ENCODE assay signal across 8 mouse cellular contexts in the genomic region with DNA sequence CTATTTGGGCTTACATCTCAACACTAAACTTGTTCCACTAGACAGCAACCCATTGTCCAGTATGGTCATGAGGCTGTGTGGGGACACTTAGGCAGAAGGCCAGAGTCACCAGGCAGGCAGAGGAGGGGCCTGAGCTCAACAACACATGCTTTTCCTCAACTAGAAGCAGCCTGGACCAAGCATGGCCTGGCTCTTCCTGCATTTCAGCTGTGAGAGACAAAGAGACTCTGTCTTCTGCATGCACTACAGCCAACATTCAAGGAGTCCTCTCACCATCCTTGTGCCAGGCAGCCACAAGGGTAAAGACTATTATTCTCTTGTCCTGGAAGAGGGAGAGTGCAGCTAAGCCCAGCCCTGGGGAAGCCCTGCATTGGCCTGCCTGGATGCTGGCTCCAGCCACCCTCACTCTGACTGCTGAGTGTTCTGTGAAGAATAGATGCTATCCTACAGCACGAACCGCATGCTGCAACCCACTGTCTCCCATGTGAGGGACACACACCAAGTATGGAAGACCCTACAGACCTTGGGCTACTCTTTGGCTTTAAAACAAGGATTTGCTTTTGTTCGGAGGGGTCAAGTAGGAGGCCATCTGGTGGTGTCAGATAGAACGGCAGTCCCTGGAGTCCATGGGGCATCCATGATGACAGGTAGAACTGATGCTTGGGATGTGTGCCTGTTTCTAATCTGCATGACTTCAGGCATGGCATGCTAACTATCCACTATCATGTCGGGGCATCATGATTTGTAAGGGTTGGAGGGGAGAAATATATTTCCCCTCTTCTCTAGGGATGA. TPM values are rescaled to one million over a fixed set of nuclear protein-coding genes. Genes with fewer than 3 reads are reported as not detected.
DNase-seq lines count a peak whose midpoint lies in the region; ATAC-seq and TF ChIP-seq lines count a peak whose summit lies in the region.
"Had no signal": no experiment of that assay in that cellular context is flagged by ENCODE, and none has a peak within 500 bp of the region (broad histone marks: within the 10 kb centered on the region; RNA-seq: fewer than 3 reads in every experiment).

No protein-coding gene starts in this region.

- no peaks in the 10 kb centered on the region for H3K4me1 ChIP-seq in hindbrain, postnatal 0 days (ENCODE audit: insufficient read depth, low read length)
- H3K4me1 ChIP-seq in hindbrain, embryonic 14.5 days (replicated peaks; ENCODE audit: control insufficient read depth, insufficient read depth, low read length) = no peaks in the 10 kb centered on the region
- H3K4me1 ChIP-seq in E14TG2a.4 (replicated peaks; ENCODE audit: low read depth, low read length) = peaks cover 3% of the 10 kb centered on the region
- H3K4me1 ChIP-seq: neural tube, embryonic 12.5 days had no signal

- peak; percentile 56 for TF ChIP-seq CTCF in hindbrain, postnatal 0 days (IDR thresholded peaks at IDR 0.05; ENCODE audit: low read depth)
- TF ChIP-seq CTCF in E14TG2a.4 (conservative IDR thresholded peaks at IDR 0.05; ENCODE audit: low read length) = peak; percentile 29; the same call in 1 of the 2 replicates

- H3K9ac ChIP-seq in hindbrain, postnatal 0 days (replicated peaks; ENCODE audit: low read length) = no peak overlapping the region
- no peak overlapping the region for H3K9ac ChIP-seq in hindbrain, embryonic 14.5 days
- H3K9ac ChIP-seq: neural tube, embryonic 12.5 days had no signal

- H3K27ac ChIP-seq in hindbrain, postnatal 0 days = peak overlapping the region; percentile 15; the same call in 1 of the 2 replicates
- no peak overlapping the region for H3K27ac ChIP-seq in hindbrain, embryonic 14.5 days
- H3K27ac ChIP-seq: neural tube, embryonic 12.5 days had no signal

- H3K27me3 ChIP-seq in hindbrain, postnatal 0 days (ENCODE audit: insufficient read depth, low read length) = no peaks in the 10 kb centered on the region
- no peaks in the 10 kb centered on the region for H3K27me3 ChIP-seq in hindbrain, embryonic 14.5 days (ENCODE audit: control insufficient read depth, insufficient read depth, low read length)
- H3K27me3 ChIP-seq in E14TG2a.4 (ENCODE audit: insufficient read depth, low read length) = no peaks in the 10 kb centered on the region
- H3K27me3 ChIP-seq: neural tube, embryonic 12.5 days had no signal

- no peak overlapping the region for H3K4me3 ChIP-seq in hindbrain, postnatal 0 days (ENCODE audit: low read length)
- no peak overlapping the region for H3K4me3 ChIP-seq in hindbrain, embryonic 14.5 days (replicated peaks; ENCODE audit: low read length)
- no peak overlapping the region for H3K4me3 ChIP-seq in E14TG2a.4 (replicated peaks; ENCODE audit: low read length)
- H3K4me3 ChIP-seq: neural tube, embryonic 12.5 days had no signal

- no peaks in the 10 kb centered on the region for H3K9me3 ChIP-seq in hindbrain, postnatal 0 days (ENCODE audit: low read length)
- no peaks in the 10 kb centered on the region for H3K9me3 ChIP-seq in hindbrain, embryonic 14.5 days (ENCODE audit: control insufficient read depth, low read length)
- no peaks in the 10 kb centered on the region for H3K9me3 ChIP-seq in E14TG2a.4 (ENCODE audit: low read length)
- H3K9me3 ChIP-seq: neural tube, embryonic 12.5 days had no signal

- 69% methylated on average over 5 of the region's 5 CpGs for WGBS in hindbrain, postnatal 0 days
- 89% methylated on average over 5 of the region's 5 CpGs for WGBS in hindbrain, embryonic 14.5 days

- peak; percentile 44 for DNase-seq in hindbrain, postnatal 0 days (ENCODE audit: low spot score)
- DNase-seq in hindbrain, embryonic 14.5 days (ENCODE audit: low spot score) = no peak
- peak; percentile 18 for DNase-seq in 416B (ENCODE audit: low read depth)
- peak; percentile 26 to 59 for DNase-seq in layer of hippocampus, postnatal 14 days (ENCODE audit: low spot score in 2 of 2)
- DNase-seq in yolk sac, embryonic 10.5 days (ENCODE audit: low spot score) = no peak
- no peak for DNase-seq in adrenal gland, postnatal 4 days (ENCODE audit: low spot score in 2 of 2)

- peaks cover 53% of the 10 kb centered on the region for H3K36me3 ChIP-seq in hindbrain, postnatal 0 days (ENCODE audit: insufficient read depth, low read length)
- peaks cover 98% of the 10 kb centered on the region for H3K36me3 ChIP-seq in hindbrain, embryonic 14.5 days (replicated peaks; ENCODE audit: control insufficient read depth, insufficient read depth)
- no peaks in the 10 kb centered on the region for H3K36me3 ChIP-seq in E14TG2a.4 (ENCODE audit: insufficient read depth, low read length)

- no peak overlapping the region for H3K4me2 ChIP-seq in hindbrain, postnatal 0 days (ENCODE audit: low read depth, low read length)
- no peak overlapping the region for H3K4me2 ChIP-seq in hindbrain, embryonic 14.5 days (replicated peaks)
- H3K4me2 ChIP-seq: neural tube, embryonic 12.5 days had no signal

- peak; percentile 89 for ATAC-seq in hindbrain, postnatal 0 days
- no peak for ATAC-seq in hindbrain, embryonic 14.5 days (ENCODE audit: low FRiP score)

RNA-seq across cellular contexts. Expression of a gene that starts 42.2 kb away (rescaled TPM):
- total RNA-seq in hindbrain, postnatal 0 days (2014; rRNA removed) = 79.7 and 87.2 TPM in 2 replicates
- polyA plus RNA-seq in hindbrain, postnatal 0 days (2015; fragmentation: Nextera tagmentation; extraction: Ambion mirVana) = 82.2 and 83.7 TPM in 2 replicates
- polyA plus RNA-seq in hindbrain, embryonic 14.5 days (2014; fragmentation: Nextera tagmentation; extraction: Ambion mirVana) = 80.5 and 81.0 TPM in 2 replicates
- total RNA-seq in layer of hippocampus, postnatal 14 days (2021) = 10 to 100 TPM; 67.8 to 69.2 TPM
- total RNA-seq in adrenal gland, postnatal 4 days (2021) = 10 to 100 TPM; 67.3 to 72.8 TPM

Comparison
In these comparisons a context has a peak if more than half of its experiments do, and no peak if none do; other contexts are left out.
1. DNase-seq: peak in hindbrain, postnatal 0 days (single experiment), 416B (single experiment) and layer of hippocampus, postnatal 14 days (2 of 2); none in hindbrain, embryonic 14.5 days (single experiment), yolk sac, embryonic 10.5 days (single experiment) and adrenal gland, postnatal 4 days (0 of 2).